Mouse (Mus musculus): ENCODE results near the gene Idh3g.
A peak's percentile ranks its signal among the peaks of the same experiment; 100 is the strongest.

The Idh3g gene

DNA sequence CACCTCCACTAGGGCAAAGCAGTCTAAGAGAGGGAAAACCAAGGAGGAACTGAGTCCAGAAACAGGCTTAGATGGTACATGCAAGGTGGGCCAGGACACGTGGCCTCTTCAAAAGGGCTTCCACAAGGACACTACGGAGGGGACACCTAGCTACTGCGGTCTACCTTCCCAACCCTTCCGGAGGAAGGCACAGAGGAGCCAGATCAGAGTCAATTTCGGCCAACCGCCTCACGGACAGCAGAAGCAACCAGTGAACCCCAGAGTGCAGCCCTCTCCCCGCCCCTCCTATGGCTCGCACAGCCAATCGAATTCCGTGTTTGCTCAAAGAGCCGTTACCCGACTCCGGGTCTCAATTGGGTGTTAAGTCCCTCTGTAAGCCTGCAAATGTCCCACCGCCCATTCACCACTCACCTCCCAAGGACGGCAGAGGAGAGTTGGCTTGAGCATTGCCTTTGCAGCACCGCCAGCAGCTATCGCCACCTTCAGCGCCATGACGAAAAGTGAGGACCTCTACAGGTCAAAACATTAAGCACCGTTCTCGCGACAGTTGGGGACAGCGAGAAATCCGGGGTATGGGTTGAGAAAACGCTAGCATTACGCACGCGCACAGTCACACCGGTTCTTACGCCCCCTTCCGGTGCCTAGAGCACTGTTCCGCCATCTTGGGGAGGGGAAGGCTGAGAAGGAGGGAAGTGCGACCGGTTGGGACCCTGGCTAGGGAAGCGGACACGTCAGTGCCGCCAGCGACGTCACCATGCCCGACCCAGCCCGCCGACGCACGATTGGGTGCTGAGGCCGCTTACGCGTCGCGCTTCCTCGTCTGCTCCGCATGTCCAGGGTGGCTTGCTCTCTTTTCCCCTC is at the start of gene Idh3g, which contains the start of gene Ssr4:
Idh3g (minus strand) TSS at position 534 of the 861 bp plus-strand sequence.
Ssr4 (plus strand) TSS at position 665 of the 861 bp plus-strand sequence.
- DNase-seq: peak; percentile 91

DNA sequence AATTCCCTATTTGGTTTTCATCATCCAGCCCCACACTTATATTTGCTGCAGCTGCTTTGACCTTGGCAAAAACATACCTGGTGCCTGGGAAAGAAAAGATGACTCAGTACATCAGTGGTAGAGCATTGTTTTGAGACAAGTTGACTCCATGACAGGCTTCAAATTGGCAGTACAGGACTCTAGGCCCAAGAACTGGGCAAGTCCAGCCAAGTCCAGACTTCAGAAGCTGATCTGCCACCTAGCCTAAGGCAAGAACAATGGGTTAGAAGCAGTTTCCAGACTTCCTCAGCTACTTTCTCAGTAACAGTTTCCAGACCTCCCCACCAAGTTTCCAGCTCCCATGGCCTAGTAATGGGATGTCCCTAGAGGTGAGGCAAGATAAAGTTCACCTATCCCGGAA is 49.0 kb upstream of the Idh3g start:
- DNase-seq: no peak

DNA sequence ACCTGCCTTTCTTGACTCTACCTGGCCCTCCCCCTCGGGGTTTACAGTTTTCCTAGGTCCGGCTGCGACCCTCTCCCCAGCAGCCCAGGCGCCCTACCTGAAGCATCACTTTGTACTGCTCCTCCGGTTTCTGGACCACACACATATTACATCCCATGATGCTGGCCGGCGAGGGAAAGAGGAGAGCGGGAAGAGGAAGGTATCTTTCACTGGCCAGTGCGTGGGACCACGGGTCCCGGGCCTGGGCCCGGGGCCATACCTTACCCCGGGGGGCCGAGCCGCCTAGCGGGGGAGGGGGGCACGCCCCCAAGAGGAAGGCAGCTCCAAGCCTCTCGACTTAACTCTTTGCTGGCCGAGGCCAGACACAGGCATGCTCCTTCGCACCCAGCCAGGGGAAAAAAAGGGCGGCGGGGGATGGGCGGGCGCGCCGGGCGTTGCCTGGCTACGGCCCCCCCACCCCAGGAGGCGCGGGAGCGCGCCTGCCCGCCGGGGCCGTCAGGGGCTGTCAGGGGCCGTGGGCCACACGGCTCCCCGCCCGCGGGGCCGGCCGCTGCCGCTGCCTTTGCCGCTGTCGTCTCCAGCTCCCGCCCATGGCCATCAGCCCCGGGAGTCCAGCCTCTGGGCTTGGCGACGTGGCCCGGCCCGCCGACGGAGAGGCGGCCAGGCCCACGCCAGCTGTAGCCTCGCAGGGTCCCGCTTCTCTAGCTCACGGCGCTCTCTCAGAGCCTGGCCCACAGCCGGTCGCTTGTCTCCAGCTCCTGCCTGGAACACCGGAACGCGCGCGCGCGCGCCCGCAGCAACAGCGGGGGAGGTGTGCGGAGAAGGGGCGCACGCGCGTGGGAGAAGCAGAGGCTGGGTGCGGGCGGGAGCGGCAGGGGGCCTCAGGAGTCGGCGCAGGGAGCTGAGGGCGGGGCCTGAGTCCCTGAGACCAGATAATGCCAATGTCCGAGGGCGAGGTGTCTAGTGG is 37.8 kb upstream of the Idh3g start, which contains the start of gene Pdzd4:
Pdzd4 (minus strand) TSS at position 785 of the 967 bp plus-strand sequence.
- peak; percentile 51 for DNase-seq

DNA sequence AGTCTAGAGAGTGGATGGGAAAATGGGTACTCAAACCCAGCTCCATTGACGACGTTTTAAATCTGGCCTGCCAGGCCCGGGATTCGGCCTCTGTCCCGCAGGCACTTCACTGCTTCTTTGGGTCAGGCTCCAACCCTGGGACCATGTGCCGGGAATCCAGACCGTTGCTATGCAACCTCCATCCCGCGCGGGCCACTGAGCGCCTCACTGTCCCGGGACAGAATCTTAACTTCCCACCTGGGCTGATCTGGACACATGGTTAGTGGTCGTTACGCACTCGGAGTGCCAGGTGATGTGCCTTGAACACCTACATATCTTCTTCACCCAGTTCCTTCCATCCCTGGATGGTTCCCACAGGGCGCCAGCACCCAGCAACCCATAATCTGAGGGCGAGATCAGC is 37.0 kb upstream of the Idh3g start:
- no peak for DNase-seq

DNA sequence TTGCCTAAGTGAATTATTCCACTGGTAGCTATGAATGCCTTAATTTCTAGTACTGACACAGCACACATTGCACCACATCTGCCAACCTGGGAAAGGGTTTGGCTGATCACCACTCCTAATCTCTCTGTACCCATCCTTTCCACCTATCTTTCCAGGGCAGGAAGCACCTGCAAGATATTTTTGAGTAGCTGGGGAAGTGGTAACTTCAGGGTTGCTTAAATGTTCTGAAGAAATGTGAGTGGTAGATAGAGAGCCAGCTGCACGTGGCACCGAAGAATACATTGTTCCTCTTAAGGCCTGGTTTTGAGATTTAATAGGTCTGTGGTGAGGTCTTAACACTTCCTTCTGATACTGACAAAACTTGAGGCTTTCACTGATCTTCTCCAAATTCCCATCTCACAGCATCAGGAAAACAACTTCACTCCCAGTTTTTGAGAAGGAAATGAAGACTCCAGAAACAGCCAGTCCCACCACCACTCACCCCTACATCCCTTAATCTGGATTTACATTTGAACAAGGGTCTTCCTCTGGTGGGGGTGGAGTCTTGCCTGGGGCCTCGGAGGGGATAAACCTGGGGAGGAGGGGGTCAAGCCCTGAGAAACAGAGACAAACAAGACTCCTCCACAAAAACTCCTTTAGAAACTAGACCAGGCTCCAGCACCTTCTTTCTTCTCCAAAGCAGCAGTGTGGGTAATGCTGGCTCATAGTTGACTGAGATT is 30.1 kb upstream of the Idh3g start:
- DNase-seq: no peak

DNA sequence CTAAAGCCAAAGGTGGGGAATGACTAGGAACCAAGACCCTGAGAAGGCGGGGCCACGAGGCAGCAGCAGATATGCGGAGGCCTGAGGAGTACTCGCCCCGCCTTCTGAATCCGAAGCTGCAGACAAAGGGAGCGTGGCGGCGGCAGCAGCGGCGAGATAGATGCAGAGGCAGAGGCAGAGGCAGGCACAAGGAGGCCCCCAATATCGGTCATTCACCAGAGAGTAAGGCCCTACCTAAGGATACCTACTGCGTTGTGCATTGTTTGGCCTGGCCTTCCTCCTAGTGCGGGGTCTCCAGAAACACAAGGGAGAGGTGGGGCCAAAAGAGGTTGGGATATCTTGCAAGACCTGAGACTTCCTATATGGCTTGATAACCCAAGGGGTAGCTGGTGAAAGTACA is 28.4 kb upstream of the Idh3g start:
- no peak for DNase-seq

DNA sequence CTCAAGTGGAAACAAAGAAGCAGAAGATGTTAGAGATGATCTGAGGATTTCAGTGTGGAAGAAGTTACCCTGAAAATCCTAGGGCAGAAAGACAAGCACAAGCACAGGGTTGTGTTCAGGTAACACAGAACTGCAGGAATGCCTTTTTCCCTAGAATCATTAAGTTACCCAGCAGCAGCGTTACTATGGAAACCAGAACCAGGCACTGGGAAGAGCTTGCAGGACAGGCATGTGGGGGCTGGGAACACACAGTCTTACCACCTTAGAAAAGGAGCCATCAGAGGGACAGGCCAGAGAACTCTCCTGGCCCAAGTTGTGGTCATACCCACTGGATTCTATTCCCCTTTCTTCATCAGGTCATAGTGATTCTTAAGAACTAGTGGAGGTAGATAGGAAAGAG is 19.1 kb upstream of the Idh3g start:
- DNase-seq: no peak

DNA sequence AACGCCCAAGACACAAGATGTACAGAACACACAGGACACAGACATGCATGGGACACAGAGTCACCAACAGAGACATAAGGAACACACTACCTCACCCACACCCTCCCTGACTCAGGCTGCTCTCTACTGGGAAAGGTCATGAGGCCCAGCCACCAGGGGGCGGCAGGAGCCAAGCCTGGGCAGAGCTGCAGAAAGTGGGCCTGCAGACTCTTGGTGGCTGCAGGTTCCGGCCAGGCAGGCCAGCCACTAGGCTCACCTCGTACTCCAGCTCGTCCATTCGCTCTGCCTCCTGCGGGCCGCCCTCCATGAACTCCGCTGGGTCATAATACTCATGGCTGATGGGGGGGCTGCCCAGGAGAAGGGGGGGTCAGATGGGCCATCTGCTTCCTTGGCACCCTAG is 11.8 kb upstream of the Idh3g start:
- peak; percentile 77 for DNase-seq

DNA sequence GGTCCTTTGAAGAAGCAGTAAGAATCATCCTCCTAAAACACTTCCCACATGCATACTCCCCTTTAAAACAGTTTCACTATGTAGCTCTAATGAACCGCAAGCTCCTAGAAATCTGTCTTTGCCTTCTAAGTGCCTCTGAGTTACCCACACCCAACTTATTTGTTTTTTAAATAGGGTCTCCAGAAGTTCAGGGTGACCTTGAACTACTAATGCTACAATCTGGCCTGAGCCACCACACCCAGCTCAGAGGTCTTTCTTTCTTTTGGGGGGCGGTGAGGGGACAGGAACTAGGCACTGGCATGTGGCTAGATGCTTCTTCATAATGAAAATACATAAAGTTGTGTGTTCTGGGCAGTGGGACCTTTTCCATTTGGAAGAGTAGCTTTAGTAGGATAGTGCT is 10.8 kb upstream of the Idh3g start:
- DNase-seq: no peak

GRCm38 (mm10) chrX:73793505-73793904 is 6.8 kb upstream of the Idh3g start:
- no peak for DNase-seq

DNA sequence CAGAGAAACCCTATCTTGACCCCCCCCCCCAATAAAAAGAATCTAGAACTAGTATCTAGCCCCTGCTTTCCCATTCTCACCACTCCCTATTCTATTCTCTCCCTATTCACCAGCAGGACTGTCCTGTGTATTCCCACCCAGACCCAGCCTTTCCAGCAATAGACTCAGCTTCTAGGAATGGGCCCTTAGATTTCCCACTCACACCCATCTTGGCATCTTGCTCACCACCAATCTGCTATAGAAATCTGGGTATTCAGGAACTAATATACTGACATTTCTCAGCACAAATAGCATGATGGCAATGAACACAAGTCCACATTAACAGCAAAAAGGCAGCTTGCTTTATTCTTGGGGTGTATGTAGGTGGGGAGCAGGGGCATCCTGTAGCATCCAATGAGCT is 6.3 kb upstream of the Idh3g start:
- no peak for DNase-seq

DNA sequence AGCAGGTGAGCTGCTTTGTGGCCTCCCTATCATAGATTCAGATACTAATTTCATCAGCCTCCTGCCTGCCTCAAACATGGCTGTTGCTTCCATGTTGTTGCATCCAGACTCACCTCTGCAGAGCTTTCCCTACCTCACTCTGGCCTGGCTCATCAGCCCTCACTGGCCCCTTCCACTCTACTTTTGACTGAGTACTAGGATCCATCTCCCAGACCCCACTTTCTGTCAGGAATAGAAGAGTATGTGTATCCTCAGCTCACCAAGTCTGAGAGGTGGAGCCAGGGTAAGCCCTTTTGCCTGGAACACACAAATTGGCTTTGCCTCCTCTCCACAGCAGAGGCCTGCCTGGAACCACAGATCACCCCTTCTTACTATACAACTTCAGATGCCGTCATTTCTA is 1.8 kb upstream of the Idh3g start:
- no peak for DNase-seq

GRCm38 (mm10) chrX:73787225-73787558 is 495 bp upstream of the Idh3g start:
- no peak for DNase-seq

DNA sequence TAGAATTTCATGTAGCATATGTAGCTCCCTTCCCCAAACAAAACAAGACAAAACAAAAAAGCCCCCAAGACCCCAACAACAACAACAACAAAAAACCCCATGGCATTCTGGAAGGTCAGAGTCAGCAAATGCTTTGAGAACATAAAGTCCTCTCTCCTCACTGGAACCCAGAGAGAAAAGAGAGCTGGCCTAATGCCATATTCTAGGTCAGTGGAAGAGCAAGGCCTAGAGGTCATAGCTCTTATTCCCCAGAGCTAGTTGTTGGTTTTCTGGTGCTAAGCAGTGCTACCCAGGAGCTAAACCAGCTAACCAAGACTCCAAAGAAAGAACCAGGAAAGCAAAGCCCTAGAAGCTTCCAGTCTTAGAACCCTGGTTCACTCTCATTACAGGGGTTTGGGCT is 1.0 kb downstream of the Idh3g start:
- no peak for DNase-seq

- DNase-seq: no peak
These were observed 4.5 kb downstream of the Idh3g start for GRCm38 (mm10) chrX:73782227-73782626.

GRCm38 (mm10) chrX:73774802-73775483 is 11.8 kb downstream of the Idh3g start:
- DNase-seq: peak; percentile 16

GRCm38 (mm10) chrX:73774168-73774760 is 12.4 kb downstream of the Idh3g start, which contains the start of gene Srpk3:
Gene Srpk3 (plus strand): TSS chrX:73774405.
- DNase-seq: peak; percentile 5

- peak; percentile 27 for DNase-seq
These were observed 19.4 kb downstream of the Idh3g start for GRCm38 (mm10) chrX:73767267-73767666.

DNA sequence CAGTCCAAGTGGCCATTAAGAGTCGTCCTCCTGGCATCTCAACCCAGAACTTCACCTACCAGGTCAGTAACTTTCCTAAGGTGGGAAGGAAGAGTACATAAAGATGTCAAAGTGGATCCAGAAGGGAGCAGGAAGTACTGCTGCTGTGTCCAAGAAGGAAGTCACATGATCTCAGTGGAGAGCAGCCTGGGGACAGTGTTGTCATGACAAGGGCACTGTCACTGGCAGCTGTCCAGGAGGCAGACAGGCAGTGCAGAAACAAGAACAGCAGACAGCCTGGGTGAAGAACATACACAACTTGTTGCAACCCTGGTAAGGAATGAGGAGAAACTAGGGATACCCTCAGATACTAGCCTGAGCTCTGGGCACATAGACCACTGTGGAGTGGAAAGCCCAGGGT is 21.4 kb downstream of the Idh3g start:
- peak; percentile 70 for DNase-seq

- no peak for DNase-seq
These were observed 27.9 kb downstream of the Idh3g start for GRCm38 (mm10) chrX:73758611-73759290.
